Mouse (Mus musculus): ENCODE results near the gene Ccdc146.

GRCm38 (mm10) chr5:21372493-21373179, 51.8 kb downstream of the Ccdc146 start, which contains the start of gene Fgl2:
- TF ChIP-seq CTCF (conservative IDR thresholded peaks at IDR 0.05; ENCODE audit: insufficient read depth, insufficient read length, low read depth, low read length) (no peak), POLR2A (IDR thresholded peaks at IDR 0.05; ENCODE audit: low read depth, low read length) (no peak)

Measured in kidney, adult 2 months (tissue).